Mouse (Mus musculus) spleen, adult 2 months (tissue): ENCODE measurements at regions not wholly inside any gene's neighbourhood (a gene's known extent, or its start where the extent isn't known, plus 50 kb on each side); places are given as distances from the start of the nearest gene placed in this dataset.

Source experiments
- DNase-seq, 2 experiments: peaks; one replicate each; pipeline versions ENCODE4 v3.0.0 to v3.0.0-alpha.2; 2012 to 2021; ENCODE audit warnings: low spot score in 2 of 2, low read depth in 1 of 2
- H3K27ac ChIP-seq: fragments of 200-500 bp; 2 replicates; pipeline ENCODE4 v1.5.1; 2012; ENCODE audit warnings: low read length, inconsistent platforms; ENCODE audit not compliant: insufficient read depth
- H3K27me3 ChIP-seq: fragments of 200-500 bp; 2 replicates; pipeline ENCODE4 v1.6.1; 2012; ENCODE audit warnings: mild to moderate bottlenecking, moderate library complexity, low read length, inconsistent platforms; ENCODE audit not compliant: control insufficient read depth, insufficient read depth
- H3K36me3 ChIP-seq: fragments of 200-500 bp; 2 replicates; pipeline ENCODE4 v1.6.1; 2012; ENCODE audit warnings: mild to moderate bottlenecking, low read length, inconsistent platforms; ENCODE audit not compliant: control insufficient read depth, insufficient read depth
- H3K4me1 ChIP-seq: fragments of 200-500 bp; 2 replicates; pipeline ENCODE4 v1.6.1; 2011; ENCODE audit warnings: inconsistent platforms; ENCODE audit not compliant: control insufficient read depth, insufficient read depth, insufficient read length
- H3K4me3 ChIP-seq: fragments of 200-500 bp; 2 replicates; pipeline ENCODE4 v1.5.1; 2011; ENCODE audit warnings: mild to moderate bottlenecking, inconsistent platforms; ENCODE audit not compliant: insufficient read depth, insufficient read length; ENCODE audit errors: extremely low read depth
- CTCF ChIP-seq: fragments of 200-500 bp; IDR thresholded peaks from 2 replicates; pipeline ENCODE4 v1.5.1; 2011; ENCODE audit warnings: mild to moderate bottlenecking, inconsistent platforms; ENCODE audit not compliant: insufficient read depth, insufficient read length, insufficient replicate concordance; ENCODE audit errors: extremely low read depth
- POLR2A ChIP-seq: fragments of 200-500 bp; IDR thresholded peaks from 2 replicates; pipeline ENCODE4 v1.6.1; 2011; ENCODE audit warnings: low read depth, low read length, inconsistent platforms
- WGBS: fragments of 180-500 bp; shearing (Covaris S2); methylation state at CpG from one replicate; pipeline ENCODE4 v1.1.7; 2018; 5-methylcytosine and 5-hydroxymethylcytosine counted together

GRCm38 (mm10) chr13:47397726-47398350 is 275.4 kb downstream of the Rnf144b start:
- TF ChIP-seq POLR2A, result no peak
- Histone ChIP-seq H3K36me3 (no peaks in the 10 kb centered on the region), H3K27ac (no peak overlapping the region), H3K4me1 (no peaks in the 10 kb centered on the region), H3K27me3 (no peaks in the 10 kb centered on the region), H3K4me3 (no peak overlapping the region)
- WGBS, result 93% methylated on average over 8 of the region's 8 CpGs
- no peak for DNase-seq

GRCm38 (mm10) chr13:47398976-47399375 is 276.5 kb downstream of the Rnf144b start:
- DNase-seq, result no peak
- Histone ChIP-seq H3K27ac (no peak overlapping the region), H3K36me3 (no peaks in the 10 kb centered on the region), H3K27me3 (no peaks in the 10 kb centered on the region), H3K4me3 (no peak overlapping the region), H3K4me1 (no peaks in the 10 kb centered on the region)
- 76% methylated on average over 5 of the region's 5 CpGs for WGBS
- TF ChIP-seq POLR2A (no peak), CTCF (no peak)

GRCm38 (mm10) chr13:47413261-47413660 is 290.8 kb downstream of the Rnf144b start:
- no peak overlapping the region for H3K27ac ChIP-seq
- no peak for DNase-seq
- no peaks in the 10 kb centered on the region for H3K4me1 ChIP-seq
- H3K36me3 ChIP-seq, result no peaks in the 10 kb centered on the region
- no peak overlapping the region for H3K4me3 ChIP-seq
- WGBS, result 89% methylated on average over 3 of the region's 3 CpGs
- H3K27me3 ChIP-seq, result no peaks in the 10 kb centered on the region
- no peak for TF ChIP-seq POLR2A
- TF ChIP-seq CTCF, result no peak

- Histone ChIP-seq H3K27me3 (no peaks in the 10 kb centered on the region), H3K36me3 (no peaks in the 10 kb centered on the region), H3K4me3 (no peak overlapping the region), H3K4me1 (no peaks in the 10 kb centered on the region), H3K27ac (no peak overlapping the region)
- TF ChIP-seq CTCF, result no peak
- TF ChIP-seq POLR2A, result no peak
- no peak for DNase-seq
- 89% methylated on average over 9 of the region's 9 CpGs for WGBS
Observed at GRCm38 (mm10) chr13:47413940-47414339, 291.5 kb downstream of the Rnf144b start.

GRCm38 (mm10) chr13:47429856-47430365 is 307.5 kb downstream of the Rnf144b start:
- Histone ChIP-seq H3K27me3 (no peaks in the 10 kb centered on the region), H3K4me1 (no peaks in the 10 kb centered on the region), H3K4me3 (no peak overlapping the region), H3K27ac (no peak overlapping the region), H3K36me3 (no peaks in the 10 kb centered on the region)
- no peak for DNase-seq
- WGBS, result 53% methylated on average over 8 of the region's 8 CpGs
- TF ChIP-seq POLR2A (no peak), CTCF (no peak)

- H3K27me3 ChIP-seq, result no peaks in the 10 kb centered on the region
- no peak for TF ChIP-seq POLR2A
- TF ChIP-seq CTCF, result no peak
- no peaks in the 10 kb centered on the region for H3K36me3 ChIP-seq
- H3K4me1 ChIP-seq, result no peaks in the 10 kb centered on the region
- no peak for DNase-seq
- 85% methylated on average over 9 of the region's 9 CpGs for WGBS
- no peak overlapping the region for H3K4me3 ChIP-seq
- H3K27ac ChIP-seq, result no peak overlapping the region
Observed at GRCm38 (mm10) chr13:47430409-47430808, 308.0 kb downstream of the Rnf144b start.

GRCm38 (mm10) chr13:47435631-47436030 is 313.2 kb downstream of the Rnf144b start:
- WGBS, result 88% methylated on average over 7 of the region's 7 CpGs
- no peaks in the 10 kb centered on the region for H3K4me1 ChIP-seq
- no peak for DNase-seq

More at GRCm38 (mm10) chr13:47435631-47436030, 313.2 kb downstream of the Rnf144b start:
- no peaks in the 10 kb centered on the region for H3K27me3 ChIP-seq
- no peak overlapping the region for H3K4me3 ChIP-seq
- H3K27ac ChIP-seq, result no peak overlapping the region
- no peaks in the 10 kb centered on the region for H3K36me3 ChIP-seq
- TF ChIP-seq CTCF (no peak), POLR2A (no peak)
